Mouse (Mus musculus): ENCODE results near the gene Hist1h1c. TPM values are rescaled to one million over a fixed set of nuclear protein-coding genes. Genes with fewer than 3 reads are reported as not detected.
"Not testable (repeated sequence)": the region's sequence is repeated elsewhere in the genome, so short reads cannot be mapped to it uniquely, and the experiment has no call there.

Hist1h1c gene
- polyA plus RNA-seq, 1 experiment from 2014 or later = 8.3 TPM

GRCm38 (mm10) chr13:23698996-23699395 is 39.6 kb upstream of the Hist1h1c start:
- H3K4me2 ChIP-seq (replicated peaks) = peak overlapping the region; percentile 72
- no peak overlapping the region for H3K4me3 ChIP-seq (replicated peaks; ENCODE audit: low read length)
- peak overlapping the region; percentile 90 for H3K27ac ChIP-seq
- DNase-seq (ENCODE audit: low spot score) = no peak
- no peaks in the 10 kb centered on the region; the same call in 1 of the 2 replicates for H3K4me1 ChIP-seq (replicated peaks; ENCODE audit: control insufficient read depth, insufficient read depth, low read length)
- H3K27me3 ChIP-seq (ENCODE audit: control insufficient read depth, insufficient read depth, low read length) = no peaks in the 10 kb centered on the region
- WGBS = 73% methylated on average over 6 of the region's 6 CpGs
- no peak for ATAC-seq (ENCODE audit: low FRiP score)
- no peak overlapping the region; the same call in none of the 2 replicates for H3K9ac ChIP-seq
- H3K36me3 ChIP-seq (replicated peaks; ENCODE audit: control insufficient read depth, insufficient read depth) = no peaks in the 10 kb centered on the region
- no peaks in the 10 kb centered on the region for H3K9me3 ChIP-seq (ENCODE audit: control insufficient read depth, low read length)

GRCm38 (mm10) chr13:23699767-23700166 is 38.8 kb upstream of the Hist1h1c start:
- 63% methylated on average over 3 of the region's 3 CpGs for WGBS
- Histone ChIP-seq H3K4me1 (replicated peaks; ENCODE audit: control insufficient read depth, insufficient read depth, low read length) (no peaks in the 10 kb centered on the region; the same call in 1 of the 2 replicates), H3K27me3 (ENCODE audit: control insufficient read depth, insufficient read depth, low read length) (no peaks in the 10 kb centered on the region), H3K9me3 (ENCODE audit: control insufficient read depth, low read length) (no peaks in the 10 kb centered on the region), H3K4me3 (replicated peaks; ENCODE audit: low read length) (no peak overlapping the region), H3K4me2 (replicated peaks) (no peak overlapping the region), H3K9ac (no peak overlapping the region), H3K27ac (no peak overlapping the region), H3K36me3 (replicated peaks; ENCODE audit: control insufficient read depth, insufficient read depth) (no peaks in the 10 kb centered on the region)
- ATAC-seq (ENCODE audit: low FRiP score) = no peak
- DNase-seq (ENCODE audit: low spot score) = no peak

GRCm38 (mm10) chr13:23700786-23701520 is 37.7 kb upstream of the Hist1h1c start:
- ATAC-seq (ENCODE audit: low FRiP score) = peak; percentile 42; the same call in 1 of the 2 replicates
- Histone ChIP-seq H3K4me3 (replicated peaks; ENCODE audit: low read length) (no peak overlapping the region), H3K9me3 (ENCODE audit: control insufficient read depth, low read length) (no peaks in the 10 kb centered on the region)

GRCm38 (mm10) chr13:23702220-23702619 is 36.4 kb upstream of the Hist1h1c start:
- no peaks in the 10 kb centered on the region for H3K36me3 ChIP-seq (replicated peaks; ENCODE audit: control insufficient read depth, insufficient read depth)
- no peaks in the 10 kb centered on the region; the same call in 1 of the 2 replicates for H3K4me1 ChIP-seq (replicated peaks; ENCODE audit: control insufficient read depth, insufficient read depth, low read length)
- 83% methylated on average over 4 of the region's 4 CpGs for WGBS
- no peak overlapping the region for H3K27ac ChIP-seq
- H3K27me3 ChIP-seq (ENCODE audit: control insufficient read depth, insufficient read depth, low read length) = no peaks in the 10 kb centered on the region
- ATAC-seq (ENCODE audit: low FRiP score) (no peak), DNase-seq (ENCODE audit: low spot score) (no peak)
- no peak overlapping the region for H3K4me2 ChIP-seq (replicated peaks)
- no peak overlapping the region for H3K4me3 ChIP-seq (replicated peaks; ENCODE audit: low read length)
- H3K9me3 ChIP-seq (ENCODE audit: control insufficient read depth, low read length) = no peaks in the 10 kb centered on the region
- no peak overlapping the region for H3K9ac ChIP-seq

More at GRCm38 (mm10) chr13:23700786-23701520, 37.7 kb upstream of the Hist1h1c start:
- 33% methylated on average over 8 of the region's 8 CpGs for WGBS
- no peak overlapping the region for H3K9ac ChIP-seq
- no peak overlapping the region for H3K4me2 ChIP-seq (replicated peaks)
- H3K27me3 ChIP-seq (ENCODE audit: control insufficient read depth, insufficient read depth, low read length) = no peaks in the 10 kb centered on the region
- no peaks in the 10 kb centered on the region for H3K36me3 ChIP-seq (replicated peaks; ENCODE audit: control insufficient read depth, insufficient read depth)
- H3K4me1 ChIP-seq (replicated peaks; ENCODE audit: control insufficient read depth, insufficient read depth, low read length) = no peaks in the 10 kb centered on the region; the same call in 1 of the 2 replicates
- H3K27ac ChIP-seq = no peak overlapping the region
- DNase-seq (ENCODE audit: low spot score) = peak; percentile 76

GRCm38 (mm10) chr13:23702801-23703200 is 35.8 kb upstream of the Hist1h1c start:
- H3K4me1 ChIP-seq (replicated peaks; ENCODE audit: control insufficient read depth, insufficient read depth, low read length); DNase-seq (ENCODE audit: low spot score); ATAC-seq (ENCODE audit: low FRiP score); H3K4me2 ChIP-seq (replicated peaks); H3K36me3 ChIP-seq (replicated peaks; ENCODE audit: control insufficient read depth, insufficient read depth); H3K9ac ChIP-seq; H3K27ac ChIP-seq; H3K27me3 ChIP-seq (ENCODE audit: control insufficient read depth, insufficient read depth, low read length); H3K9me3 ChIP-seq (ENCODE audit: control insufficient read depth, low read length); H3K4me3 ChIP-seq (replicated peaks; ENCODE audit: low read length): not testable (repeated sequence)
- WGBS = 84% methylated on average over 2 of the region's 2 CpGs

- ATAC-seq (ENCODE audit: low FRiP score) (no peak), DNase-seq (ENCODE audit: low spot score) (no peak)
- Histone ChIP-seq H3K9ac (no peak overlapping the region), H3K27ac (no peak overlapping the region), H3K4me2 (replicated peaks) (no peak overlapping the region), H3K36me3 (replicated peaks; ENCODE audit: control insufficient read depth, insufficient read depth) (no peaks in the 10 kb centered on the region), H3K4me3 (replicated peaks; ENCODE audit: low read length) (no peak overlapping the region), H3K4me1 (replicated peaks; ENCODE audit: control insufficient read depth, insufficient read depth, low read length) (peaks cover 9% of the 10 kb centered on the region; the same call in 1 of the 2 replicates), H3K27me3 (ENCODE audit: control insufficient read depth, insufficient read depth, low read length) (no peaks in the 10 kb centered on the region), H3K9me3 (ENCODE audit: control insufficient read depth, low read length) (no peaks in the 10 kb centered on the region)
- WGBS = 93% methylated on average over 7 of the region's 7 CpGs
These were observed 32.8 kb upstream of the Hist1h1c start for GRCm38 (mm10) chr13:23705751-23706356.

GRCm38 (mm10) chr13:23706771-23707170 is 31.8 kb upstream of the Hist1h1c start:
- Histone ChIP-seq H3K27ac (no peak overlapping the region), H3K4me1 (replicated peaks; ENCODE audit: control insufficient read depth, insufficient read depth, low read length) (peaks cover 9% of the 10 kb centered on the region; the same call in 1 of the 2 replicates), H3K27me3 (ENCODE audit: control insufficient read depth, insufficient read depth, low read length) (no peaks in the 10 kb centered on the region), H3K36me3 (replicated peaks; ENCODE audit: control insufficient read depth, insufficient read depth) (no peaks in the 10 kb centered on the region), H3K9ac (no peak overlapping the region), H3K9me3 (ENCODE audit: control insufficient read depth, low read length) (no peaks in the 10 kb centered on the region), H3K4me2 (replicated peaks) (no peak overlapping the region), H3K4me3 (replicated peaks; ENCODE audit: low read length) (no peak overlapping the region)
- no peak for DNase-seq (ENCODE audit: low spot score)
- WGBS = 93% methylated on average over 12 of the region's 12 CpGs
- ATAC-seq (ENCODE audit: low FRiP score) = no peak

- no peaks in the 10 kb centered on the region for H3K9me3 ChIP-seq (ENCODE audit: control insufficient read depth, low read length)
These were observed 30.6 kb upstream of the Hist1h1c start for GRCm38 (mm10) chr13:23708041-23708440.

GRCm38 (mm10) chr13:23708654-23709053 is 30.0 kb upstream of the Hist1h1c start:
- WGBS = 84% methylated on average over 4 of the region's 4 CpGs
- Histone ChIP-seq H3K9me3 (ENCODE audit: control insufficient read depth, low read length) (no peaks in the 10 kb centered on the region), H3K36me3 (replicated peaks; ENCODE audit: control insufficient read depth, insufficient read depth) (no peaks in the 10 kb centered on the region), H3K4me3 (replicated peaks; ENCODE audit: low read length) (no peak overlapping the region), H3K9ac (no peak overlapping the region), H3K27ac (no peak overlapping the region), H3K27me3 (ENCODE audit: control insufficient read depth, insufficient read depth, low read length) (no peaks in the 10 kb centered on the region), H3K4me2 (replicated peaks) (no peak overlapping the region), H3K4me1 (replicated peaks; ENCODE audit: control insufficient read depth, insufficient read depth, low read length) (peaks cover 9% of the 10 kb centered on the region; the same call in 1 of the 2 replicates)
- DNase-seq (ENCODE audit: low spot score) (no peak), ATAC-seq (ENCODE audit: low FRiP score) (no peak)

More at GRCm38 (mm10) chr13:23708041-23708440, 30.6 kb upstream of the Hist1h1c start:
- WGBS = 80% methylated on average over 4 of the region's 4 CpGs
- no peak overlapping the region for H3K4me2 ChIP-seq (replicated peaks)
- no peaks in the 10 kb centered on the region for H3K27me3 ChIP-seq (ENCODE audit: control insufficient read depth, insufficient read depth, low read length)
- H3K36me3 ChIP-seq (replicated peaks; ENCODE audit: control insufficient read depth, insufficient read depth) = no peaks in the 10 kb centered on the region
- ATAC-seq (ENCODE audit: low FRiP score) (no peak), DNase-seq (ENCODE audit: low spot score) (no peak)
- no peak overlapping the region for H3K27ac ChIP-seq
- no peak overlapping the region for H3K4me3 ChIP-seq (replicated peaks; ENCODE audit: low read length)
- H3K9ac ChIP-seq = no peak overlapping the region
- H3K4me1 ChIP-seq (replicated peaks; ENCODE audit: control insufficient read depth, insufficient read depth, low read length) = peaks cover 9% of the 10 kb centered on the region; the same call in 1 of the 2 replicates

Data from hindbrain, embryonic 14.5 days (tissue).